Mouse (Mus musculus): ENCODE results near the gene Krtap12-1. TPM values are rescaled to one million over a fixed set of nuclear protein-coding genes. Genes with fewer than 3 reads are reported as not detected.
"Not testable (repeated sequence)": the region's sequence is repeated elsewhere in the genome, so short reads cannot be mapped to it uniquely, and the experiment has no call there.

The Krtap12-1 gene
- not detected in 2 replicates for polyA plus RNA-seq (2015; fragmentation: Nextera tagmentation; extraction: Ambion mirVana)

DNA sequence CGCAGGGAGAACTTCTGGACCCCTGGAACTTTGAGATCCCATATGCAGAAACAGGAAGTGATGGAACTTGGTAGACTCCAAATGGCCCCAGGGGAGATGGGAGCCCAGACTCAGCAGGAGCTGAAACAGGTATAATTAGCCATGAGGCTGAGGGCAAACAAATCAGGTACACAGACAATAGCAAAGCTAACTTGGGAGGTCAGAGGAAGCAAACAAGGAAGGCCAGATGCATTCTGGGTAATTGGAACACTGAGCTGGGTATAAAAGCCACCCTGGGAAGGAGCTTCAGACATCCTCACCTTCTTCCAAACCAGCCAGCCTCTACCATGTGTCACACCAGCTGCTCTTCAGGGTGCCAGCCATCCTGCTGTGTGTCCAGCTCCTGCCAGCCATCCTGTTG lies at the start of gene Krtap12-1:
TSS of gene Krtap12-1 (plus strand) at position 301 of the 400 bp plus-strand sequence.
- WGBS = 90% methylated on average over 1 of the region's 1 CpGs
- H3K4me3 ChIP-seq; H3K4me2 ChIP-seq (replicated peaks); H3K9me3 ChIP-seq; H3K4me1 ChIP-seq; H3K36me3 ChIP-seq; H3K27me3 ChIP-seq; ATAC-seq (replicated peaks); H3K9ac ChIP-seq (replicated peaks); H3K27ac ChIP-seq (replicated peaks): not testable (repeated sequence)

DNA sequence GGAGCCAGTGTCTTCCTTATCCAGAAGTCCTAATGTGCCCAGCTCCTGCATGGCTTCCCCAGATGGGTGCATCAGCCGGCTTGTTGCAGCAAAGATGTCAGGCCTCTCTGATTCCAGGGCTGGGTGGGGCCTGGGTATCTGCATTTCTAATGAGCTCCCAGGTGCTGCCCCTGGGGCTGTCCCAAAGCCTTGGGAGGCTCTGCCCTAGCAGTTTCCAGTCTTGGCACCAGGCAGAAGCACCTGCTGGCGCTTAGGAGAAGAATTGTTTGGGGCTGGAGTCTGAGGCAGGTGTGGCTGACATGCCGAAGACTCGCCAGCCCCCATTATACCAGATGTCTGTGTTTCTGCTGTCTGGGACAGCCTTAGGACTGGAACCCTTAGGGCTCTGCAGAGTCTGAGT lies 49.7 kb upstream of the Krtap12-1 start:
- WGBS = 81% methylated on average over 4 of the region's 4 CpGs
- Histone ChIP-seq H3K36me3 (no peaks in the 10 kb centered on the region), H3K4me3 (no peak overlapping the region), H3K9me3 (no peaks in the 10 kb centered on the region), H3K4me1 (no peaks in the 10 kb centered on the region), H3K4me2 (replicated peaks) (no peak overlapping the region), H3K27ac (replicated peaks) (no peak overlapping the region), H3K27me3 (no peaks in the 10 kb centered on the region), H3K9ac (replicated peaks) (no peak overlapping the region)
- no peak for ATAC-seq (replicated peaks)

DNA sequence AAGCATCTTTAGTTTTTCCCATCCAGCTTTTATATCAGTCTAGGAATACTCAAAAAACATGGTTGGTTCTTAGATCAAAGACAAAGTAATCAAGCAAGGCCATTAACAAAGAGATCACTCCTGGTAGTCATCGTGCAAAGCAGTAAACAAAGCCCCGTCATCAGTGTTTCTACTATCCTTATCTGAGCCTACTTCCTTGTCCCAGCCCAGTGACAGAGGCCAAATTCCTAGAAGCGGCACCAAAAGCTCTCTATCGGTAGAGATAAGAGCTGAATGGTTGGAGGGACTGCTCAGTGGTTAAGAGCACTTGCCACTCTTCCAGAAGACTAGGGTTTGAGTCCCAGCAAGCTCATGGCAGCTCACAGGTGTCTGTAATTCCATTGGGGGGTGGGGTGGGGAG lies 48.9 kb upstream of the Krtap12-1 start:
- no peak overlapping the region for H3K4me3 ChIP-seq

DNA sequence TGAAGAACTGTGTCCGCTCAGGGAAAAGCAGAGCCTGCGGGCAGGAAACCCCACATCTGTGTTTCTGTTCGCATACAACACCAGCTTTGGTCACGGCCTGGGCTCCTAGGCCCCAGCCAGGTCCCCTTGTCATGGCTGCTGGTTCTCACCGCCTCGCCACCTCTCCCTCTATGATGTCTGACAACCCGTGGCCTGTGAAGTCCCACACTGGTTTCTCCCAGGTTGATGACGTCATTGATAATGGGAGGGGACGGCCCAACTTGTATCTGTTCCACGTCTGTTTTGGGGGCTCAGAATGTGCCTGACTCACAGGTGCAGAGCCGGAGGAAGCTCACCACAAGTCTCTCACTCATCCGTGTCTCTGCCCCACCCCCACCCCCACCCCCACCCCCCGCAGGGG lies 46.6 kb upstream of the Krtap12-1 start:
- H3K4me1 ChIP-seq = peaks cover 13% of the 10 kb centered on the region
- no peak overlapping the region for H3K9ac ChIP-seq (replicated peaks)
- H3K9me3 ChIP-seq = no peaks in the 10 kb centered on the region
- H3K27me3 ChIP-seq = peaks cover 16% of the 10 kb centered on the region
- no peaks in the 10 kb centered on the region for H3K36me3 ChIP-seq
- H3K4me2 ChIP-seq (replicated peaks) = no peak overlapping the region
- H3K27ac ChIP-seq (replicated peaks) = no peak overlapping the region
- WGBS = 57% methylated on average over 13 of the region's 13 CpGs
- H3K4me3 ChIP-seq = no peak overlapping the region
- ATAC-seq (replicated peaks) = no peak

More for the DNA sequence above, 48.9 kb upstream of the Krtap12-1 start:
- Histone ChIP-seq H3K4me2 (replicated peaks) (no peak overlapping the region), H3K9me3 (no peaks in the 10 kb centered on the region), H3K36me3 (no peaks in the 10 kb centered on the region), H3K27ac (replicated peaks) (no peak overlapping the region), H3K27me3 (no peaks in the 10 kb centered on the region), H3K4me1 (no peaks in the 10 kb centered on the region), H3K9ac (replicated peaks) (no peak overlapping the region)
- 88% methylated on average over 4 of the region's 4 CpGs for WGBS
- ATAC-seq (replicated peaks) = no peak

DNA sequence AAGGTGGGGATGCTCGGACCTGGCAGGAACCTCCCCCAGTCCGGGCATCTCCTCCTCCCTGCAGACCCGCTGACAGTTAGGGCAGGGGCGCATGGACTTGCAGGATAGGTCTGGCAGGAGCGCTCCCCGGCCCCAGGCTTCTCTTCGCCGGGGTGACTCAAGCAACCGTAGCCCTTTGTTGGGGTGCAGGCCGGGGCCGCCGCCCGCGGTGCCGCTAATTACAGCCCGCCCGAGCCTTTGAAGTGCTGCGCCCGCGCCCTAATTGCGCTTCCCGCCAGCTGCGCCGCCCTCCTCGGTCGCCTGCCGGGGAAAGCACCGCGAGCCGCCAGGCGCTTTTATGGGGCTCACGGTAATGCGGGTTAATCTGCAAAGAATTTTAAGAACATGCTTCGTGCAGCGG lies 42.8 kb upstream of the Krtap12-1 start:
- Histone ChIP-seq H3K36me3 (no peaks in the 10 kb centered on the region), H3K4me3 (peak overlapping the region; percentile 32), H3K9ac (replicated peaks) (peak overlapping the region; percentile 7; the same call in 1 of the 2 replicates), H3K27ac (replicated peaks) (no peak overlapping the region), H3K9me3 (no peaks in the 10 kb centered on the region), H3K4me2 (replicated peaks) (peak overlapping the region; percentile 56), H3K27me3 (peaks cover 16% of the 10 kb centered on the region), H3K4me1 (peaks cover 13% of the 10 kb centered on the region)
- WGBS = under 1% methylated on average over 35 of the region's 35 CpGs
- no peak for ATAC-seq (replicated peaks)

DNA sequence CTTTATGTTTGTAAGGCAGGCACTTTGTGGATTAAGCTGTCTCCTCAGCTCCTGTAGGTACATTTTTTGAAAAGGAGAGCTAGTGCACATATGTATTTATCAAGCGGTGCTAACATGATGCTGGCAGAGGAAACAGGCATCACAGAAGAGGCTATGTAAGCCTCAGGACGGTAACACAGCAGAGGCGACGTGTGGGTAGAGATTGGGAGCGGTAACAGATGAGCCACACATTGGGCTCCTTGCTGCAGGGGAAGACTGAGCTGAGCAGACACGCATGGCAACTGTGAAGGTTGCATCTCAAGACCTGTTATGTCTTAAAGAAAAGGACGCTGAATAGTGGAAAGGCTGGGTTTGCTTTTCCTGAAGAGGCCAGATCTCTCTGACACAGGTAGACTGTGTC lies 37.4 kb upstream of the Krtap12-1 start:
- Histone ChIP-seq H3K27me3 (peaks cover 30% of the 10 kb centered on the region), H3K36me3 (no peaks in the 10 kb centered on the region), H3K4me3 (no peak overlapping the region), H3K9me3 (no peaks in the 10 kb centered on the region), H3K27ac (replicated peaks) (no peak overlapping the region), H3K4me2 (replicated peaks) (no peak overlapping the region), H3K9ac (replicated peaks) (no peak overlapping the region), H3K4me1 (peaks cover 3% of the 10 kb centered on the region)
- WGBS = 78% methylated on average over 7 of the region's 7 CpGs
- no peak for ATAC-seq (replicated peaks)

DNA sequence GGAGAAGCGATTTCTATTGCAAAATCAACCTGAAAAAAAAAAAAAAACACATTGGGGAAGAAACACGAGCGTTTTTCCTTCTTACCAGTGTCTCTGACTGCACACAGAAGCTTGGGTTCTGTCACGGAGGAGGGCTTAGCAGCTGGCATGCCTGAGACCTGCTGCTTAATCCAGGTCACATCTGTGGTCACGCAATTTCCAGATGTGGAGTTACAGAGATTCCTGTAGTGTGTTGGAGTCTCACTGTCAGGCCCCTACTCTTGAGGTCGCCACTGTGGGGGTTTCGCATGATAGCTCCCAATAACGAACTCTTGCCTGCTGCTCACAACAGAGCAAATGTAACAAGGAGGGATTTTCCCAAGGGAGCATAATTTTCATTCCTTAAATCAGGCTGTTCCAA lies 36.2 kb upstream of the Krtap12-1 start:
- no peaks in the 10 kb centered on the region for H3K36me3 ChIP-seq
- no peak for ATAC-seq (replicated peaks)

DNA sequence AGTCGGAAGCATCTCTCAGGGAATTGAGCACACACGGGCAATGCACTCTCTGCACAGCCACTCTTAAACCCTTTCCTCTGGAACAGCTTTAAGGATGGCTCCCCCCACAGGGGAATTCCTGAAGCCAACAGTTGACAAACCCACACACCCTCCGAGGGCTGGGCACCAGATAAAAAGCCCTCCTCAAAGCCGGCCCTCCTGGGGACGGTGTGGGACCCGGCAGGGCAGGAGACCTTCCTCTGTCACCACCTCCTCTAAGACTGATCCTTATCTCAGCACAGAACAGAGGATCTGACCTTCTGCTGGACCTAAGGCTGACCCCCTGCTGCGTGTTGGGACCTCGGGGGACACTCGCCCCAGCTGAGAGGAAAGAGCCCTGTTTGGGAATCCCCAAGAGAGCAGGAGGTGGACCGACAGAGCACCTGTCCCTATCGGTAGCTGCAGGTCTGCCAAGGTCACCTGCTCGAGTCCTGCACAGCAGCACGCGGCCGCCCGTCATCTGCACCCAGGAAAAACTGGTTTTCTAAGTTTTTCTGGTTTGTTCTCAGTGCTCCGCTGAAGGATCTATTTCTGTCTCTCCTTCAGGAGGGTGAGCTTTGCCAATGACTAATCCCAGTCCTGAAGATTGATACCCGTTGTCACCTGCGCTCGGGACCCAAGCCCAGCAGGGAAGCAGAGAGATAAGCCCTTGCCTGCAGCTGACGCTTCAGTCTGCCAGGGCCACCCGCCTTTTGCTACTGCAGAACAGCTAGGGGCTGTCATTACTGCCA lies 34.3 kb upstream of the Krtap12-1 start, which contains the start of gene Tspear:
TSS of gene Tspear (plus strand) at position 675 of the 770 bp plus-strand sequence.
- no peak for ATAC-seq (replicated peaks)
- Histone ChIP-seq H3K4me1 (no peaks in the 10 kb centered on the region), H3K27ac (replicated peaks) (no peak within 1 kb of the TSS), H3K9me3 (no peaks in the 10 kb centered on the region), H3K27me3 (peaks cover 24% of the 10 kb centered on the region; the same call in 1 of the 2 replicates), H3K36me3 (no peaks in the 10 kb centered on the region), H3K9ac (replicated peaks) (no peak within 1 kb of the TSS), H3K4me3 (no peak within 1 kb of the TSS), H3K4me2 (replicated peaks) (no peak within 1 kb of the TSS)
- WGBS = 11% methylated on average over 22 of the region's 22 CpGs

More for the DNA sequence above, 36.2 kb upstream of the Krtap12-1 start:
- Histone ChIP-seq H3K9me3 (no peaks in the 10 kb centered on the region), H3K4me1 (no peaks in the 10 kb centered on the region), H3K27ac (replicated peaks) (no peak overlapping the region), H3K9ac (replicated peaks) (no peak overlapping the region), H3K4me2 (replicated peaks) (no peak overlapping the region), H3K4me3 (no peak overlapping the region), H3K27me3 (peaks cover 24% of the 10 kb centered on the region; the same call in 1 of the 2 replicates)
- 42% methylated on average over 8 of the region's 8 CpGs for WGBS

DNA sequence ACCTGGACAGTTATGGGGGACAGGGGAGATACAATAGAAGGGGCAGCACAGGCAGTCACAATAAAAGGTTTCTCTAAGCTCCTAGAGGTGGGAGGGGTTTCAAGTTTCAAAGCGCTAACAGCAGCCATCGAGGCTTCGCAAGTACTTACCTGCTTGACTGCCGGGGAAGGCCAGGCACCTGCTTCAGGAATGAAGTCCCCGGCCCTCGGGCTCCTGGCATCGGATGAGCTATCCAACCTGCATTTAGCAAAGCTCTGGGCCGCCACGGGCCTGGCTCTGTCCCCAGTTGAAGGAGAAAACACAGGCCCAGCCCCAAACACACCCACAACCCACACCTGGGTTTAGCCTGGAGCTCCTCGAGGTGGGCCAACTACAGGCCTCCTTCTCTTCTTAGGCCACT lies 33.4 kb upstream of the Krtap12-1 start:
- no peak overlapping the region for H3K9ac ChIP-seq (replicated peaks)
- no peaks in the 10 kb centered on the region for H3K9me3 ChIP-seq
- H3K27ac ChIP-seq (replicated peaks) = no peak overlapping the region
- peaks cover 24% of the 10 kb centered on the region; the same call in 1 of the 2 replicates for H3K27me3 ChIP-seq
- 27% methylated on average over 10 of the region's 10 CpGs for WGBS
- no peaks in the 10 kb centered on the region for H3K4me1 ChIP-seq
- no peak overlapping the region for H3K4me3 ChIP-seq
- H3K4me2 ChIP-seq (replicated peaks) = no peak overlapping the region
- ATAC-seq (replicated peaks) = no peak
- H3K36me3 ChIP-seq = no peaks in the 10 kb centered on the region

DNA sequence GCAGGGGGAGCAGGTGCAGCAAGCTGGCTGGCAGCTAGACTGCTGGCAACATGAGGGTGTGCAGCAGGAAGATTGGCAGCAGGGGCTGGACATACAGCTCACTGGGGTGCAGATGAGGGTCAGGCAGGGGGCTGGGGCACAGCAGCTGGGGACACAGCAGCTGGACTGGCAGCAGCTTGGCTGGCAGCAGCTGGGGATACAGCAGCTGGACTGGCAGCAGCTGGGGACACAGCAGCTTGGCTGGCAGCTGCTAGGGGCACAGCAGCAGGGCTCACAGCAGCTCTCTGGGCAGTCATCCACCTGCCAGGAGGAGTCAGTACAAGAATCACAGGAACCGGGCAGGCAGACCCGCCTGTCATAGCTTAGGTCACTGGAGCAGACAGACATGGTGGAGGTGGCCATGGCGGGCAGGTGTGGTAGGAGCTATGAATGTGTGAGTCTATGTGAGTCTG lies 30.0 kb upstream of the Krtap12-1 start, which contains the start of gene Gm19402:
TSS of gene Gm19402 (minus strand) at position 402 of the 452 bp plus-strand sequence.
- H3K36me3 ChIP-seq; H3K4me1 ChIP-seq; H3K9me3 ChIP-seq; H3K27ac ChIP-seq (replicated peaks); H3K4me2 ChIP-seq (replicated peaks); ATAC-seq (replicated peaks); H3K4me3 ChIP-seq; H3K9ac ChIP-seq (replicated peaks): not testable (repeated sequence)
- H3K27me3 ChIP-seq = peaks cover 23% of the 10 kb centered on the region; the same call in 1 of the 2 replicates
- WGBS = 63% methylated on average over 3 of the region's 3 CpGs

DNA sequence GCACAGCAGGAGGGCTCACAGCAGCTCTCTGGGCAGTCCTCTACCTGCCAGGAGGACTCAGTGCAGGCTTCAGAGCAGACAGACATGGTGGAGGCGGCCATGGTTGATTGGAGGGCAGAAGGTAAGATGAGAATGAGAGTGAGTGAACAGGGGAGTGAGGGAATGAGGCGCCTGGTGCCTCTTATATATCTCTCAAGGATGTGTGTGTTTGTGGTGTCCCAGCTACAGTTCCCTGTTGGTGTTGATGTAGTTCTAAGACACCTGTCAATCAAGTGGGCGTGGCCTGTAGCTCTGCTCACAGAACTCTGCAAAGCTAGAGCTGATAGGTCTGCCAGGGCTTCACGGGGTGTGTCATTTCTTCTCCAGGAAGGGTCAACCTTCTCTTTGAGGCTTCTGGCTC lies 23.3 kb upstream of the Krtap12-1 start, which contains the start of gene Gm9508:
TSS of gene Gm9508 (minus strand) at position 101 of the 400 bp plus-strand sequence.
- Histone ChIP-seq H3K27ac (replicated peaks) (no peak within 1 kb of the TSS), H3K4me2 (replicated peaks) (no peak within 1 kb of the TSS), H3K27me3 (no peaks in the 10 kb centered on the region), H3K4me1 (no peaks in the 10 kb centered on the region), H3K4me3 (no peak within 1 kb of the TSS), H3K9ac (replicated peaks) (no peak within 1 kb of the TSS), H3K9me3 (no peaks in the 10 kb centered on the region), H3K36me3 (no peaks in the 10 kb centered on the region)
- no peak for ATAC-seq (replicated peaks)
- 32% methylated on average over 4 of the region's 4 CpGs for WGBS

DNA sequence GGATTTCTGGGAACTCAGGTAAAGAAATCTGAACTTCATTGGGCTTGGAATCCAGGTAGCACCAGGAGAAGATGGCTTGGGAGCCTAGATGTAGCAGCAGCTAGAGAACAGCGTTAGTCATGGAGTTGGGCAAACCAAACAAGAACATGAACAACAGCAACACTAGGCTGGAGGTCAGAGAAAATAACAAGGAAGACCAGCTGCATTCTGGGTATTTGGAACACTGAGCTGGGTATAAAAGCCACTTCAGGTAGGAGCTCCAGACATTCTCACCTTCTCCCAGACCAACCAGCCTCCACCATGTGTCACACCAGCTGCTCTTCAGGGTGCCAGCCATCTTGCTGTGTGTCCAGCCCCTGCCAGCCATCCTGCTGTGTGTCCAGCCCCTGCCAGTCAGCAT lies 14.1 kb upstream of the Krtap12-1 start, which contains the start of gene Gm10272:
TSS of gene Gm10272 (plus strand) at position 301 of the 400 bp plus-strand sequence.
- no peak within 1 kb of the TSS for H3K4me2 ChIP-seq (replicated peaks)
- H3K9me3 ChIP-seq = no peaks in the 10 kb centered on the region
- H3K4me3 ChIP-seq = no peak within 1 kb of the TSS
- no peaks in the 10 kb centered on the region for H3K27me3 ChIP-seq
- H3K4me1 ChIP-seq = no peaks in the 10 kb centered on the region
- H3K36me3 ChIP-seq = no peaks in the 10 kb centered on the region
- WGBS = 100% methylated on average over 1 of the region's 1 CpGs
- H3K27ac ChIP-seq (replicated peaks) = no peak within 1 kb of the TSS
- H3K9ac ChIP-seq (replicated peaks) = no peak within 1 kb of the TSS
- ATAC-seq (replicated peaks) = no peak

All from forebrain, embryonic 15.5 days (tissue).